Mouse (Mus musculus) intestine, embryonic 15.5 days (tissue): Measurements from ENCODE around the gene Il1rn. TPM values are rescaled to one million over a fixed set of nuclear protein-coding genes. Genes with fewer than 3 reads are reported as not detected.

Experiments used
- ATAC-seq: fragments of 200-750 bp; cut with Nextera tagmentation; 2 replicates; pipeline ENCODE4 v1.8.0; 2017; ENCODE audit warnings: moderate TSS enrichment, moderate library complexity
- H3K27ac ChIP-seq: fragments of 300-500 bp; sonication (generic); 2 replicates; pipeline ENCODE4 v1.5.1; 2015; ENCODE audit warnings: mild to moderate bottlenecking, inconsistent platforms
- H3K27me3 ChIP-seq: fragments of 300-500 bp; sonication (generic); replicated peaks from 2 replicates; pipeline ENCODE4 v1.6.1; 2015; ENCODE audit warnings: inconsistent platforms
- H3K36me3 ChIP-seq: fragments of 300-500 bp; sonication (generic); 2 replicates; pipeline ENCODE4 v1.6.1; 2015; ENCODE audit warnings: inconsistent platforms
- H3K4me1 ChIP-seq: fragments of 300-500 bp; sonication (generic); replicated peaks from 2 replicates; pipeline ENCODE4 v1.6.1; 2015; ENCODE audit warnings: inconsistent platforms
- H3K4me2 ChIP-seq: fragments of 300-500 bp; sonication (generic); replicated peaks from 2 replicates; pipeline ENCODE4 v1.6.1; 2015; ENCODE audit warnings: mild to moderate bottlenecking, inconsistent platforms
- H3K4me3 ChIP-seq: fragments of 300-500 bp; sonication (generic); replicated peaks from 2 replicates; pipeline ENCODE4 v1.5.1; 2015; ENCODE audit warnings: inconsistent platforms
- H3K9ac ChIP-seq: fragments of 300-500 bp; sonication (generic); 2 replicates; pipeline ENCODE4 v1.6.1; 2015; ENCODE audit warnings: inconsistent platforms
- H3K9me3 ChIP-seq: fragments of 300-500 bp; sonication (generic); 2 replicates; pipeline ENCODE4 v1.6.1; 2016; ENCODE audit warnings: inconsistent platforms
- WGBS: fragments of 180-500 bp; shearing (Covaris S2); methylation state at CpG from one replicate; pipeline ENCODE4 v1.1.7; 2015; 5-methylcytosine and 5-hydroxymethylcytosine counted together
- polyA plus RNA-seq: library from polyadenylated mRNA; unstranded; fragments of >200 nt; fragmentation: Nextera tagmentation; extraction: Ambion mirVana; gene quantifications from 2 replicates; pipeline ENCODE4 v1.2.1, GENCODE M21; 2015

Il1rn gene
- polyA plus RNA-seq, 1 experiment from 2014 or later = 0.68 TPM

DNA sequence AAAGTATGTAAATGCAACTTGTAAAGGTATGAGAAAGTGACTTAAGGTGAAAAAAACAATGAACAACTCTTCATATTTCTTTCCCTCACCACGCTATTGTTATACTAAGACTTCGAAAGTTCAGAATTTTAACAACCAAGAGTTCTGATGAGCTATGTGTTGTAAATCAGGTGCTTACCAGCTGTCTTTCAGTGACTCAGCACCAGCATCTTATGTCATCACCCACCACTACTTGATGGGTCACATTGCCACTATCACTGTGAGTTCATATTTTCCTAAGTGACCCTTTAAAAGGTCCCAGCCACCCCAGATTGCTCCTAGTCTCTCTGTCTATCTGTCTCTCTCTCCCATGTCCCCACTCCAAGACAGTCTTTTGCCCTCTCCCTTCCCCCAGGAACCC lies 16.4 kb downstream of the Il1rn start:
- Histone ChIP-seq H3K27me3 (no peaks in the 10 kb centered on the region), H3K4me3 (no peak overlapping the region), H3K4me2 (no peak overlapping the region), H3K36me3 (no peaks in the 10 kb centered on the region), H3K27ac (no peak overlapping the region), H3K9ac (no peak overlapping the region), H3K9me3 (no peaks in the 10 kb centered on the region), H3K4me1 (no peaks in the 10 kb centered on the region)
- no peak for ATAC-seq
- WGBS = 89% methylated on average over 2 of the region's 2 CpGs

DNA sequence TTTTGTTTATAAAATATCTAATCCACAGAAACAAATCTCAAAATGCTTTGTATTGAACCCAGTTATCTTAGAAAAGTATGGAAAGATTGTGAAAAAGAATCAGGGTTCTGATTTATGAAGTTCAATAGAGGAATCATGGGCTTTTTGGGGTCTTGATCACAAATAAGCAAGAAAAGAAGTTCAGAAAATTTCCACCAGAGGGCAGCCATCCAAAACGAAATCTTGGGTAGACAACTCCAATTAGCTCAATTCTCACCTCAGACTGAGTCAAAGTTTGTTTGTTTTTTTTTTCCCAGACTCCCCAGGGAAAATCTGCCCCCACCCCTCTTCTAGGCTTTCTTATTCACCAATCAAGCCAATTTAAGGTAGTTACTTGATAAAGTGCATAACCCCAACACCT lies 21.0 kb downstream of the Il1rn start:
- Histone ChIP-seq H3K9me3 (no peaks in the 10 kb centered on the region), H3K27me3 (no peaks in the 10 kb centered on the region), H3K9ac (no peak overlapping the region), H3K4me3 (no peak overlapping the region), H3K27ac (no peak overlapping the region), H3K36me3 (no peaks in the 10 kb centered on the region), H3K4me2 (no peak overlapping the region), H3K4me1 (no peaks in the 10 kb centered on the region)
- ATAC-seq = no peak
- WGBS = 16% methylated on average over 1 of the region's 1 CpGs

DNA sequence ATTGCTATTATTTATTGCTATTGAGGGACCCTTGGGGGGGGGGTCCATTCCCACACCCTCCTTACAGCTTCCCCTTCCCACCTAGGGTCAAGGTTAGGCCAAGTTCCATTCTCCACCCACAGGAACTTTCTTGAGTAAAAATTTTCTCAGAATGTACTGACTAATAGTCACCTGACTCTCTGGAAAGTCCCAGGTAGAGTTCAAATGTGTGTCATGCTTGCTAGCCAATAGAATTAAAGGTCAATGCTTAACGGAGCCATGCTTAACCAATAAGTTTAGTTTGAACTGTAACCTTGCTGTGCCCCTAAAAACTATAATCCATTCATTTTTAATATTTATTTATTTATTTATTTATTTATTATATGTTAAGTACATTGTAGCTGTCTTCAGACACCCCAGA lies 22.7 kb downstream of the Il1rn start:
- Histone ChIP-seq H3K27ac (no peak overlapping the region), H3K4me2 (no peak overlapping the region), H3K27me3 (no peaks in the 10 kb centered on the region), H3K9me3 (no peaks in the 10 kb centered on the region), H3K36me3 (no peaks in the 10 kb centered on the region), H3K4me3 (no peak overlapping the region), H3K9ac (no peak overlapping the region), H3K4me1 (no peaks in the 10 kb centered on the region)
- WGBS = 93% methylated on average over 1 of the region's 1 CpGs
- no peak for ATAC-seq

DNA sequence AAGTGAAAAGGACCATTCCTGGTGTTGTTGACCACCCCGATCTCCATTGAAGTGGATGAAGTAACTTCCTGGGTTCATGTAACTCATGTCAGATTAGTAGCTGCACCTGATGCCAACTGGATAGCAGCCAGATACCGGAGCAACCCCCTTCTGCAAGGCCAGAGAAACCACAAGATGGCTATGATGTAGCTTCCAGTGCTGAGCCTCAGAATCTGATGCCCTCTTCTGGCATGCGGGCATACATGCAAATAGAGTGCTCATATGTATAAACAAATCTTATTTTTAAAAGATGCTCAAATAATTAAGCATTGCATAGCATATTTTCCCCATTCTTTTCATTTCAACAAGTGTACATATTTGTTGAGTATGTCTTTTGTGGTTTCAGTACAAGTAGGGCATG lies 27.2 kb downstream of the Il1rn start:
- Histone ChIP-seq H3K27me3 (no peaks in the 10 kb centered on the region), H3K9ac (no peak overlapping the region), H3K4me1 (no peaks in the 10 kb centered on the region), H3K4me2 (no peak overlapping the region), H3K9me3 (no peaks in the 10 kb centered on the region), H3K36me3 (no peaks in the 10 kb centered on the region), H3K4me3 (no peak overlapping the region), H3K27ac (no peak overlapping the region)
- WGBS = 76% methylated on average over 3 of the region's 3 CpGs
- no peak for ATAC-seq

DNA sequence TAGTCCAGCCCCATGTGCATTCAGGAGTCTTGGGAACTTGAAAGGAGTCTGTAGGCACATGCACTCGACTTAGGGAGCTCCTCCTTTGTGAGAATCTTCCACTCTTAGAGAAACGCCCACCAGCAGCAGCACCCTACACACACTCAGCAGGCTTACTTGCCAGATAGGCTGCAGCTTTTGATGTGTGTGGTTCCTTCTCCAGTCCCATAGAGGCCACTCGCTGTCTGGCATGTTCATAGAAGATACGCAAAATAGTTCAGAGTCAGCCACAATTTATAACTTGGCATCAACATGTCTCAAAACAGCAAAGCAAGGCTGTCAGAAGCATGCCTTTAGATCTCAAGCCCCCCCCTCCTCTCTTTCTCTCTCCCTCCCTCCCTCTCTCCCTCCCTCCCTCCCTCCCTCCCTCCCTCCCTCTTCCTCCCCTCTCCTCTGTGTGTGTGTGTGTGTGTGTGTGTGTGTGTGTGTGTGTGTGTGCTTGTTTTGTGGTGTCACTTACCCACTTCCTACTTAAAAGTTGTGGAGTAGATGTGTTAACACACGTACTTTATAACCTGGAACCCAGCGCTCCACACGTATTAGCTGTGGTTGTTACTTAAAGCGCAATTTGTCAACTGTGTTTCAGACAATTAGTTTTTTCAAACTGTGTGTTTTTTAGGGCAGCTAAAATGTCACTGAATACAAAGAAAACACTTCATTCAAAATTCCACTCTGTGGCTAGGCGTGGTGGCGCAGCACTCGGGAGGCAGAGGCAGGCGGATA lies 29.7 kb downstream of the Il1rn start:
- Histone ChIP-seq H3K27ac (no peak overlapping the region), H3K9me3 (no peaks in the 10 kb centered on the region), H3K27me3 (no peaks in the 10 kb centered on the region), H3K36me3 (no peaks in the 10 kb centered on the region), H3K4me3 (no peak overlapping the region), H3K9ac (no peak overlapping the region), H3K4me2 (no peak overlapping the region), H3K4me1 (no peaks in the 10 kb centered on the region)
- no peak for ATAC-seq
- 76% methylated on average over 12 of the region's 12 CpGs for WGBS

DNA sequence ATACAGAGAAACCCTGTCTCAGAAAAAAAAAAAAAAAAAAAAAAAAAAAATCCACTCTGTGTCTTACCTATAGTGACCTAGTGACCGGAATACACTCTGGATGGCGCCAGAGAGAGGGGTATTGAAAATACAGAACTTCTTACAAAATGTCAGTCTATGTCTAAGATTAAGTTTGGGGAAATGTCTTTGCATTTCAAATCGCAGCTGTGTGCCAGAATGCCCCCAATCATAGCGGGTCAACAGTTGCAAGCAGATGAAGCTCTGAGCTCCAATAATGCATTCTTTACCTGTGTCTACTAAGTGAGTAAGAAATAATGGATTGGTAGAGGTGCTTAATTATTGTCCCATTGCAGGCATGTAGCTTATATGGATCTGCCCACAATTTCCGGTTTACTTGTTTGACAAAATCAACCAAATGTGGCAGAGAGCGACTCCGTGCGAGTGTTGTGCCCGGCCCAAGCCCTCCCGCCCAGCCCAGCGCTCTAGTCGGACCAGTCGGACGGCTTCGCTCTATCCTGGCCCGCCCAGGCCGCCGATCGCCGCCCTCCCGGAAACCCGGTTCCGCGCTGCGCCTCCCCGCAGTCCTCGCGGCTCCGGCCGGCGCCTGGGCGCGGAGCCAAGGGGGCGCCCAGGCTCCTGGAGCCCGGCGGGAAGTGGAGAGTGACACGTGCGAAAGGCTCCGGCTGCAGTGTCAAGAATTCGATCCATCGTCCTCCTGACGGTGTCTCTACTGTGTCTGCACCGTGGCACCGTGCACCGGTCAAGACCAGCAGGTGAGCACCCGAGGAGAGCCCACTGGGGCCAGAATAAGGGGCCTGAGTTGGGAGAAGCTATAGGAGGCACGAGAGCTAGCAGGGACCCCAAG lies 30.6 kb downstream of the Il1rn start, which contains the start of gene Psd4:
TSS of gene Psd4 (plus strand) at position 551 of the 865 bp plus-strand sequence.
- H3K9me3 ChIP-seq = no peaks in the 10 kb centered on the region
- H3K4me2 ChIP-seq = peak within 1 kb of the TSS; percentile 65
- H3K36me3 ChIP-seq = no peaks in the 10 kb centered on the region
- no peak within 1 kb of the TSS for H3K27ac ChIP-seq
- no peaks in the 10 kb centered on the region for H3K27me3 ChIP-seq
- H3K4me1 ChIP-seq = no peaks in the 10 kb centered on the region
- H3K4me3 ChIP-seq = peak within 1 kb of the TSS; percentile 29
- 3% methylated on average over 47 of the region's 47 CpGs for WGBS
- peak within 1 kb of the TSS; percentile 3; the same call in 1 of the 2 replicates for H3K9ac ChIP-seq
- peak; percentile 99 for ATAC-seq

DNA sequence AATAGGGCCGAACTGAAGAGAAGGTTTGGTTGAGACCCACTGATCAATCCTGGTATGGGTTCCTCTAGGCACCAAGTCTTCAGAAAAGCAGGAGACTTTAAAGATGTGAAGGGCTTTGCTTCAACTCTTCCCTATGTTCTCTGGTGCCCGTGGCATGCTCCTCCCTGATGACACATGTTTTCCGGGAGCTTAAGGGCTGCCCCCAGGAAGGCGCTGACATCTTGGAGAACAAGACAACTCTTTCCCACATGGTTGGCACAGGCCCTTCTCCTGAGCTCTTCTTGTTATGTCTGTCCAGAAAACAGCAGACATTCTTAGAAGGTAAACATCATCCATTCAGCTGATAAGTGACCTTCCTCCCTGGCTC lies 31.2 kb downstream of the Il1rn start:
- Histone ChIP-seq H3K4me1 (no peaks in the 10 kb centered on the region), H3K27ac (no peak overlapping the region), H3K27me3 (no peaks in the 10 kb centered on the region), H3K9ac (peak overlapping the region; percentile 3; the same call in 1 of the 2 replicates), H3K4me2 (peak overlapping the region; percentile 65), H3K36me3 (no peaks in the 10 kb centered on the region), H3K9me3 (no peaks in the 10 kb centered on the region), H3K4me3 (peak overlapping the region; percentile 29)
- peak; percentile 37 for ATAC-seq
- WGBS = 59% methylated on average over 4 of the region's 4 CpGs

DNA sequence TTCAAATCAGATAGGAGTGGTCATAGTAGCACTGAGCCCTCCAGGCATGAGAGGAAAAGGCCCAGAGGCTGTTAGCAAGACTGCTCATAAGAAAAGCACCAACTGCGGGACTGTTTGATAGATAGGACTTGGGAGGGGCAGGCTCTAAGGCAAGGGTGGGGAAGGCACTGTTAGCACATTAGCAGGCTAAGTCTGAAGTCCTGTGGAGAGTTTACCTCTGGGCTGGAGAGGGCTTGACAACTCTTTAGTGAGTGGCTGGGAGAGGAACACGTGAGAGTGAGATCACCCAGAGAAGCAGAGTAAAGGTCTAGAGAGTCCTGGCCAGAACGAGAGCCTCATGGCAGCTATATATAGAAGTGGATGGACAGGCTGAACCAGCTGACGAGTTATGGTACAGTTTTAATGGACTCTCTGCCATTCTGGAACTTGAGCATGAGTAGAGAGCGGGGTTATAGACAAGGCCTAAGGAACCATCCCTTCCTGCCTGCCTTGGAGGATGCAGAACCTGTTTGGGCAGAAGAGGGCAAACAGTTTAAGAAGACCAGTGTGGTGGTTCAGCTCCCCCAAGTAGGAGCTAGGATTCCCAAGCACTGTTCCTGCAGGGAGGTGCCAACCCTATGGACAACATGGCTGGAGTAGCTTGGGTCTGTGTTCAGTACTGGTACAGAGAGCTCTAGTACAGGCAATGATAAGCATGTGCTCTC lies 42.2 kb downstream of the Il1rn start:
- Histone ChIP-seq H3K9me3 (no peaks in the 10 kb centered on the region), H3K36me3 (no peaks in the 10 kb centered on the region), H3K4me2 (no peak overlapping the region), H3K4me1 (no peaks in the 10 kb centered on the region), H3K27me3 (no peaks in the 10 kb centered on the region), H3K27ac (peak overlapping the region; percentile 29; the same call in 1 of the 2 replicates), H3K4me3 (no peak overlapping the region), H3K9ac (no peak overlapping the region)
- peak; percentile 97 for ATAC-seq
- whole genome bisulfite sequencing = 53% methylated on average over 5 of the region's 5 CpGs

DNA sequence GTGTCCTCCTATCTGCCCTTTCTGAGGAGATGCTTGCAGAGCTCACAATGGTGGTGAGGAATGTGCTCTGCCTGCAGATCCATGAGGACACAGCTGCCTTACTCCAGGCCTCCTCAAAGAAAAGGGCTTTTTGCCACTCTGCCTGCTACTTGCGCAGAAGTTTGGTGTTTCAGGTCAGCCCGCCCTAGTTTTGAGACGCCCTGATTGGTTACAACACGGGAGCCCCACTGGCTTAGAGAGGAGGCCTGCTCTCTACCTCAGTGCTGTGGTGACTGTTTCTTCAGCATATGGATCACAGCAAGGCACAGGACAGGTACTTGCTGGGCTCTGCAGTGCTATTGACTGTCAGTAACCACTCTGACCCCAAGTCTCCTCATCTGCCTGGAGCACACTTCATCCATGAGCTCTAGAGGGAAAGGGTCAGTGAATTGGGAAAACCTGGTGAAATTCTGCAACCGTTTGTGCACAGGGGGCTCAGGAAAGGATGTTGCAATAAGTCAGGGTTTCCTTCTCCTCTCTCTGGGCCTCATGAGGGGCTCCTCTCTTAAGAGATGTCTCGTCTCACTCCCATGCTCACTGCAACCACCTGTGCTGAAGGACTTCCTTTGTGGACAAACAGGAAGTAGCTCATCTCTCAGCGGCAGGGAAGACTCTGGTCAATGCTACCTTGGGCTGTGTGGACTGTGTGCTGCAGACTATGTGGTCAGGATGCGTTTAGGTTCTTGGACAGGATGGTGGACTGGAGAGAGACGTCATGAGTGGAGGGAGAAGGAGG lies 46.0 kb downstream of the Il1rn start:
- Histone ChIP-seq H3K4me3 (no peak overlapping the region), H3K27me3 (no peaks in the 10 kb centered on the region), H3K9ac (no peak overlapping the region), H3K27ac (no peak overlapping the region), H3K9me3 (no peaks in the 10 kb centered on the region), H3K4me1 (peaks cover 11% of the 10 kb centered on the region), H3K36me3 (no peaks in the 10 kb centered on the region), H3K4me2 (no peak overlapping the region)
- no peak for ATAC-seq
- 72% methylated on average over 9 of the region's 9 CpGs for WGBS

DNA sequence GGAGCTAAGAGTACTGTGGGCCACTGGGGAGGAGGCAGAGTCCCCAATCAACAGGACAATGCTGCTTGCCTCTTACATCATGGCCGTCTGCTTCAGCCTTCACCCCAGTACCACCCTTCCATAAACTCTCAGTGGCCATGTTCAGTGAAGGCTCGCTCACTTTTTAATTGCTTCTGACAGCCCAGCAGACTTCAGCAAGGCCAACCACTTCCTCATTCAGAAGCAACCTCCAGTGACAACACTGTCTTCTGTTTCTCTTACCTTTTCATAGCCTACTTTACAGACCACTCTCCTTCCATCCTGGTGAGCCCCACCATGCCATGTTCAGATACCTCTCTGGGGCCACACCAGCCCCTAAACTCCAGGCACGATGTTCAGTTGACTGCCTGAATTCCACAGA lies 47.0 kb downstream of the Il1rn start:
- WGBS = 74% methylated on average over 3 of the region's 3 CpGs

DNA sequence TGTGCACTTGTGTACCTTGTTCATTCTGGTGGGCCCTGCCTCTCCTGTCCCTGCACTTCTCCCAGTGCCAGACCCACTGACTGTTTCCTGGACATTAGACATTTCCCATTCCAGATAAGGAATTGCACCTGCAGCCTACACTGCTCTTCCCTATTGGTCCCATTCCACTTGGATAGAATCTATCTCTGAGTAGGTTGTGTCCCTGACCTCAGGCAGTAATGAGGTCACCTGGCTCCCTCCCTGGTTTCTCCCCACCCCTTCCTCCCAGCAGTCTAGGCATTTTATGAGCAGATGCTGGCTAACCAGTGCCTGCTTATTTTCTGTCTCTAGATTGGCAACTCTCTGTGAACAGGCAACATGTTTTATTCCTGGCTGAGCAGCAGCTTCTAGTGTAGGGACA lies 47.7 kb downstream of the Il1rn start:
- H3K4me3 ChIP-seq = no peak overlapping the region
- no peaks in the 10 kb centered on the region for H3K9me3 ChIP-seq
- H3K4me1 ChIP-seq = peaks cover 11% of the 10 kb centered on the region
- H3K27ac ChIP-seq = peak overlapping the region; percentile 29
- H3K36me3 ChIP-seq = no peaks in the 10 kb centered on the region
- no peak overlapping the region for H3K9ac ChIP-seq
- ATAC-seq = peak; percentile 59
- no peaks in the 10 kb centered on the region for H3K27me3 ChIP-seq
- peak overlapping the region; percentile 29; the same call in 1 of the 2 replicates for H3K4me2 ChIP-seq

More for the DNA sequence above, 47.0 kb downstream of the Il1rn start:
- Histone ChIP-seq H3K27me3 (no peaks in the 10 kb centered on the region), H3K36me3 (no peaks in the 10 kb centered on the region), H3K9ac (no peak overlapping the region), H3K9me3 (no peaks in the 10 kb centered on the region), H3K27ac (no peak overlapping the region), H3K4me3 (no peak overlapping the region), H3K4me1 (peaks cover 11% of the 10 kb centered on the region), H3K4me2 (no peak overlapping the region)
- no peak for ATAC-seq
